ENCODE assay signal across 9 mouse cellular contexts in genomic region chr5:142988520-142988919, GRCm38 (mm10). TPM values are rescaled to one million over a fixed set of nuclear protein-coding genes. Genes with fewer than 3 reads are reported as not detected.
A peak's percentile ranks its signal among the peaks of the same experiment; 100 is the strongest.
DNase-seq lines count a peak whose midpoint lies in the region.
"Had no signal": no experiment of that assay in that cellular context is flagged by ENCODE, and none has a peak within 500 bp of the region (broad histone marks: within the 10 kb centered on the region; RNA-seq: fewer than 3 reads in every experiment).

No protein-coding gene starts in this region.

- DNase-seq in adrenal gland, postnatal 10 days, result peak; percentile 69
- no peak for DNase-seq in adrenal gland, postnatal 4 days (ENCODE audit: low spot score in 2 of 2)
- DNase-seq in kidney, postnatal 10 days, result peak; percentile 74
- DNase-seq in kidney, adult 11 months, result no peak
- peak; percentile 73 for DNase-seq in right cerebral cortex, postnatal 4 days
- DNase-seq in right cerebral cortex, adult 18-20 months, result no peak
- DNase-seq in kidney, postnatal 36 days, result peak; percentile 30 to 74
- DNase-seq in B cell, adult 2 months, result no peak
- DNase-seq: liver, embryonic 13.5 days had no signal

RNA-seq across cellular contexts. Expression of gene Fscn1, which starts 28.4 kb away (rescaled TPM):
- 100 to 1,000 TPM in 1 of 2 experiments, 10 to 100 TPM in 1; 85.6 to 125 TPM for total RNA-seq in adrenal gland, postnatal 10 days (2021)
- 100 to 1,000 TPM; 122 to 151 TPM for total RNA-seq in adrenal gland, postnatal 4 days (2021)

Comparison
In these comparisons a context has a peak if more than half of its experiments do, and no peak if none do; other contexts are left out.
1. DNase-seq: peak in adrenal gland, postnatal 10 days (single experiment), kidney, postnatal 10 days (single experiment), right cerebral cortex, postnatal 4 days (single experiment) and kidney, postnatal 36 days (2 of 2); none in adrenal gland, postnatal 4 days (0 of 2), kidney, adult 11 months (single experiment), right cerebral cortex, adult 18-20 months (single experiment) and B cell, adult 2 months (0 of 2).